Mouse (Mus musculus): Measurements from ENCODE around the gene Abtb2. TPM values are rescaled to one million over a fixed set of nuclear protein-coding genes. Genes with fewer than 3 reads are reported as not detected.

Gene Abtb2
- total RNA-seq, 2 experiments from 2014 or later = 23.2 to 26.2 TPM

GRCm38 (mm10) chr2:103760421-103760820 lies 194.3 kb downstream of the Abtb2 start:
- intact Hi-C loops (cut with DNase I) = no loop called here
- no peak for DNase-seq (ENCODE audit: low spot score)

- intact Hi-C loops (cut with DNase I) = loop anchor here (1.0 kb wide), 1 partner anchor 36 kb away; the partner anchor contains the start of gene Caprin1
- peak; percentile 95 for DNase-seq (ENCODE audit: low spot score)
Observed at GRCm38 (mm10) chr2:103760906-103761716, 195.0 kb downstream of the Abtb2 start, which contains the start of gene Nat10. Nat10 (minus strand) TSS chr2:103761270.

GRCm38 (mm10) chr2:103761993-103762392 lies 195.9 kb downstream of the Abtb2 start:
- intact Hi-C loops (cut with DNase I) = loop anchor here (1.0 kb wide), 1 partner anchor 35 kb away; the partner anchor contains the start of gene Caprin1
- no peak for DNase-seq (ENCODE audit: low spot score)

GRCm38 (mm10) chr2:103762492-103762891 lies 196.4 kb downstream of the Abtb2 start:
- DNase-seq (ENCODE audit: low spot score) = no peak

More at GRCm38 (mm10) chr2:103762492-103762891, 196.4 kb downstream of the Abtb2 start:
- intact Hi-C loops (cut with DNase I) = no loop called here

Other genes with a start within 250 kb of the Abtb2 start
- not detected for gene Elf5, start 154.6 kb upstream of the Abtb2 start, total RNA-seq (2021)
- 100 to 1,000 TPM; 199 to 201 TPM for gene Cat, start 81.2 kb upstream of the Abtb2 start, total RNA-seq (2021)
- 10 to 100 TPM; 12.7 to 13.7 TPM for gene Nat10, start 195.0 kb downstream of the Abtb2 start, total RNA-seq (2021)
- gene Caprin1, start 231.3 kb downstream of the Abtb2 start, total RNA-seq (2021) = 100 to 1,000 TPM; 197 to 217 TPM